Mouse (Mus musculus): ENCODE results near the gene Pacs2.

- TF ChIP-seq CTCF (IDR thresholded peaks at IDR 0.05; ENCODE audit: extremely low read depth, insufficient read depth, low read length) (no peak), POLR2A (IDR thresholded peaks at IDR 0.05; ENCODE audit: extremely low read depth, insufficient read depth, low read length) (no peak)
These were observed 14.6 kb downstream of the Pacs2 start for GRCm38 (mm10) chr12:113028898-113029297.
